Mouse (Mus musculus) midbrain, embryonic 11.5 days (tissue): ENCODE measurements around the gene Prima1. TPM values are rescaled to one million over a fixed set of nuclear protein-coding genes. Genes with fewer than 3 reads are reported as not detected.

Source experiments
- ATAC-seq: fragments of 200-750 bp; cut with Nextera tagmentation; 2 replicates; pipeline ENCODE4 v1.8.0; 2017; ENCODE audit warnings: moderate TSS enrichment, moderate library complexity; ENCODE audit not compliant: low FRiP score
- DNase-seq: peaks from one replicate; pipeline ENCODE4 v3.0.0; 2015; ENCODE audit warnings: low spot score; ENCODE audit errors: missing footprints
- H3K27ac ChIP-seq: fragments of 300-500 bp; sonication (generic); 2 replicates; pipeline ENCODE4 v1.5.1; 2014; ENCODE audit warnings: low read depth, low read length
- H3K27me3 ChIP-seq: fragments of 300-500 bp; sonication (generic); 2 replicates; pipeline ENCODE4 v1.6.1; 2014; ENCODE audit warnings: mild to moderate bottlenecking, low read length, moderate library complexity, mixed read lengths; ENCODE audit not compliant: control insufficient read depth, insufficient read depth
- H3K36me3 ChIP-seq: fragments of 300-500 bp; sonication (generic); 2 replicates; pipeline ENCODE4 v1.6.1; 2014; ENCODE audit warnings: mild to moderate bottlenecking, low read length, moderate library complexity, mixed read lengths; ENCODE audit not compliant: control insufficient read depth, insufficient read depth
- H3K4me1 ChIP-seq: fragments of 300-500 bp; sonication (generic); 2 replicates; pipeline ENCODE4 v1.6.1; 2014; ENCODE audit warnings: low read length; ENCODE audit not compliant: control insufficient read depth, insufficient read depth
- H3K4me2 ChIP-seq: fragments of 300-500 bp; sonication (generic); 2 replicates; pipeline ENCODE4 v1.6.1; 2014; ENCODE audit warnings: mild to moderate bottlenecking, moderate library complexity
- H3K4me3 ChIP-seq: fragments of 300-500 bp; sonication (generic); 2 replicates; pipeline ENCODE4 v1.5.1; 2014; ENCODE audit warnings: low read depth, low read length
- H3K9ac ChIP-seq: fragments of 300-500 bp; sonication (generic); 2 replicates; pipeline ENCODE4 v1.6.1; 2014; ENCODE audit warnings: low read length
- H3K9me3 ChIP-seq: fragments of 300-500 bp; sonication (generic); 2 replicates; pipeline ENCODE4 v1.6.1; 2016; ENCODE audit warnings: low read length; ENCODE audit not compliant: control insufficient read depth
- WGBS: fragments of 180-500 bp; shearing (Covaris S2); extraction: QIAGEN DNeasy Blood & Tissue Kit; methylation state at CpG from one replicate; pipeline ENCODE4 v1.1.7; 2014; 5-methylcytosine and 5-hydroxymethylcytosine counted together
- polyA plus RNA-seq: library from polyadenylated mRNA; unstranded; fragments of >200 nt; fragmentation: Nextera tagmentation; extraction: Ambion mirVana; gene quantifications from 2 replicates; pipeline ENCODE4 v1.2.1, GENCODE M21; 2014

Gene Prima1
- polyA plus RNA-seq, 1 experiment from 2014 or later = 2.3 TPM

GRCm38 (mm10) chr12:103155406-103155805 lies 86.5 kb downstream of the Prima1 start:
- H3K27ac ChIP-seq = no peak overlapping the region
- ATAC-seq = 0 out of 2 replicates have a peak, but pooled peaks have one; percentile 30

GRCm38 (mm10) chr12:103154927-103155326 lies 87.0 kb downstream of the Prima1 start:
- WGBS = 69% methylated on average over 2 of the region's 2 CpGs
- no peaks in the 10 kb centered on the region for H3K36me3 ChIP-seq
- H3K4me1 ChIP-seq = peaks cover 11% of the 10 kb centered on the region; the same call in 1 of the 2 replicates
- no peak overlapping the region for H3K9ac ChIP-seq
- H3K4me3 ChIP-seq = no peak overlapping the region
- H3K27ac ChIP-seq = no peak overlapping the region
- no peak overlapping the region for H3K4me2 ChIP-seq
- H3K27me3 ChIP-seq = no peaks in the 10 kb centered on the region
- DNase-seq = peak; percentile 75
- H3K9me3 ChIP-seq = no peaks in the 10 kb centered on the region
- ATAC-seq = no peak

More at GRCm38 (mm10) chr12:103155406-103155805, 86.5 kb downstream of the Prima1 start:
- peak; percentile 85 for DNase-seq
- no peaks in the 10 kb centered on the region for H3K27me3 ChIP-seq
- no peak overlapping the region for H3K9ac ChIP-seq
- 74% methylated on average over 3 of the region's 3 CpGs for WGBS
- peaks cover 11% of the 10 kb centered on the region; the same call in 1 of the 2 replicates for H3K4me1 ChIP-seq
- H3K36me3 ChIP-seq = no peaks in the 10 kb centered on the region
- H3K9me3 ChIP-seq = no peaks in the 10 kb centered on the region
- H3K4me2 ChIP-seq = no peak overlapping the region
- no peak overlapping the region for H3K4me3 ChIP-seq

GRCm38 (mm10) chr12:103150247-103150646 lies 91.7 kb downstream of the Prima1 start:
- Histone ChIP-seq H3K9me3 (peaks cover 5% of the 10 kb centered on the region; the same call in 1 of the 2 replicates), H3K4me1 (peaks cover under 1% of the 10 kb centered on the region; the same call in 1 of the 2 replicates), H3K27me3 (no peaks in the 10 kb centered on the region), H3K9ac (no peak overlapping the region), H3K36me3 (0 out of 2 replicates have a peak, but pooled peaks cover 2% of the 10 kb centered on the region), H3K4me3 (no peak overlapping the region), H3K27ac (no peak overlapping the region), H3K4me2 (no peak overlapping the region)
- WGBS = 74% methylated on average over 2 of the region's 2 CpGs
- no peak for ATAC-seq
- no peak for DNase-seq

Other genes starting within 250 kb of the Prima1 start
- gene Fam181a, start 68.8 kb upstream of the Prima1 start, polyA plus RNA-seq = 47.3 and 57.7 TPM in 2 replicates
- gene Asb2, start 113.9 kb upstream of the Prima1 start, polyA plus RNA-seq = 0.58 and 0.77 TPM in 2 replicates
- 13.9 and 14.1 TPM in 2 replicates for gene Otub2, start 146.5 kb upstream of the Prima1 start, polyA plus RNA-seq
- 0.59 and 0.81 TPM in 2 replicates for gene 9330161L09Rik, start 165.7 kb upstream of the Prima1 start, polyA plus RNA-seq
- gene Ddx24, start 183.7 kb upstream of the Prima1 start, polyA plus RNA-seq = 107 and 114 TPM in 2 replicates
- gene Ifi27, start 192.1 kb upstream of the Prima1 start, polyA plus RNA-seq = 3.7 and 4.1 TPM in 2 replicates
- gene Ifi27l2a, start 201.5 kb upstream of the Prima1 start, polyA plus RNA-seq = 2.0 and 2.1 TPM in 2 replicates
- gene Ifi27l2b, start 215.1 kb upstream of the Prima1 start, polyA plus RNA-seq = not detected in 2 replicates